Mouse (Mus musculus) small intestine, adult 2 months (tissue): ENCODE measurements at regions not wholly inside any gene's neighbourhood (a gene's known extent, or its start where the extent isn't known, plus 50 kb on each side); places are given as distances from the start of the nearest gene placed in this dataset.

Experiments used
- CTCF ChIP-seq: fragments of 200-500 bp; IDR thresholded peaks from 2 replicates; pipeline ENCODE4 v1.5.1; 2012; ENCODE audit warnings: low read depth, mild to moderate bottlenecking, control low read depth, inconsistent platforms, low read length, moderate library complexity, mixed read lengths; ENCODE audit not compliant: insufficient replicate concordance, insufficient read length; ENCODE audit errors: extremely low read depth
- POLR2A ChIP-seq: fragments of 200-500 bp; IDR thresholded peaks from 2 replicates; pipeline ENCODE4 v1.6.1; 2012; ENCODE audit warnings: low read depth, mild to moderate bottlenecking, control low read depth, inconsistent platforms, low read length, moderate library complexity

- TF ChIP-seq CTCF = no peak
- TF ChIP-seq POLR2A = no peak
Observed at GRCm38 (mm10) chr8:57401661-57402060, 54.1 kb upstream of the Scrg1 start.
